Mouse (Mus musculus) forebrain, embryonic 14.5 days (tissue): ENCODE results near the gene Sntg2. TPM values are rescaled to one million over a fixed set of nuclear protein-coding genes. Genes with fewer than 3 reads are reported as not detected.
A peak's percentile ranks its signal among the peaks of the same experiment; 100 is the strongest.

Source experiments
- ATAC-seq: fragments of 200-750 bp; cut with Nextera tagmentation; 2 replicates; pipeline ENCODE4 v1.8.0; 2017; ENCODE audit warnings: mild to moderate bottlenecking, moderate library complexity
- DNase-seq: peaks from one replicate; pipeline ENCODE4 v3.0.0-alpha.2; 2015; ENCODE audit warnings: low spot score
- H3K27ac ChIP-seq: fragments of 300-500 bp; sonication (generic); 2 replicates; pipeline ENCODE4 v1.5.1; 2014; ENCODE audit warnings: low read depth, mild to moderate bottlenecking, control low read depth, low read length, moderate library complexity
- H3K27me3 ChIP-seq: fragments of 300-500 bp; sonication (generic); replicated peaks from 2 replicates; pipeline ENCODE4 v1.6.1; 2014; ENCODE audit warnings: low read length, control low read depth, mixed read lengths; ENCODE audit not compliant: control insufficient read depth, insufficient read depth
- H3K36me3 ChIP-seq: fragments of 300-500 bp; sonication (generic); 2 replicates; pipeline ENCODE4 v1.6.1; 2014; ENCODE audit warnings: low read length, control low read depth; ENCODE audit not compliant: control insufficient read depth, insufficient read depth
- H3K4me1 ChIP-seq: fragments of 300-500 bp; sonication (generic); 2 replicates; pipeline ENCODE4 v1.6.1; 2014; ENCODE audit warnings: antibody characterized with exemption, low read length, control low read depth; ENCODE audit not compliant: control insufficient read depth, insufficient read depth
- H3K4me2 ChIP-seq: fragments of 300-500 bp; sonication (generic); 2 replicates; pipeline ENCODE4 v1.6.1; 2014; ENCODE audit warnings: mild to moderate bottlenecking, control low read depth, low read length
- H3K4me3 ChIP-seq: fragments of 300-500 bp; sonication (generic); 2 replicates; pipeline ENCODE4 v1.5.1; 2014; ENCODE audit warnings: low read depth, low read length, control low read depth
- H3K9ac ChIP-seq: fragments of 300-500 bp; sonication (generic); 2 replicates; pipeline ENCODE4 v1.6.1; 2014; ENCODE audit warnings: mild to moderate bottlenecking, low read length, control low read depth, moderate library complexity
- H3K9me3 ChIP-seq: fragments of 300-500 bp; sonication (generic); replicated peaks from 2 replicates; pipeline ENCODE4 v1.6.1; 2016; ENCODE audit warnings: low read length, control low read depth, mixed read lengths; ENCODE audit not compliant: control insufficient read depth
- WGBS: fragments of 180-500 bp; shearing (Covaris S2); extraction: QIAGEN DNeasy Blood & Tissue Kit; methylation state at CpG from one replicate; pipeline ENCODE4 v1.1.7; 2014; 5-methylcytosine and 5-hydroxymethylcytosine counted together
- polyA plus RNA-seq: library from polyadenylated mRNA; unstranded; fragments of >200 nt; fragmentation: Nextera tagmentation; extraction: Ambion mirVana; gene quantifications from 2 replicates; pipeline ENCODE4 v1.2.1, GENCODE M21; 2014

Sntg2 gene
- polyA plus RNA-seq, 1 experiment from 2014 or later: 1.5 TPM

- H3K27ac ChIP-seq: no peak overlapping the region
- no peaks in the 10 kb centered on the region for H3K9me3 ChIP-seq
- no peak for DNase-seq
- no peaks in the 10 kb centered on the region for H3K36me3 ChIP-seq
- H3K27me3 ChIP-seq: no peaks in the 10 kb centered on the region
- 90% methylated on average over 3 of the region's 3 CpGs for WGBS
- H3K4me1 ChIP-seq: no peaks in the 10 kb centered on the region; the same call in 1 of the 2 replicates
- H3K9ac ChIP-seq: no peak overlapping the region
- H3K4me2 ChIP-seq: no peak overlapping the region
- H3K4me3 ChIP-seq: no peak overlapping the region
- no peak for ATAC-seq
Observed at GRCm38 (mm10) chr12:30240891-30241290, 132.3 kb downstream of the Sntg2 start.

DNA sequence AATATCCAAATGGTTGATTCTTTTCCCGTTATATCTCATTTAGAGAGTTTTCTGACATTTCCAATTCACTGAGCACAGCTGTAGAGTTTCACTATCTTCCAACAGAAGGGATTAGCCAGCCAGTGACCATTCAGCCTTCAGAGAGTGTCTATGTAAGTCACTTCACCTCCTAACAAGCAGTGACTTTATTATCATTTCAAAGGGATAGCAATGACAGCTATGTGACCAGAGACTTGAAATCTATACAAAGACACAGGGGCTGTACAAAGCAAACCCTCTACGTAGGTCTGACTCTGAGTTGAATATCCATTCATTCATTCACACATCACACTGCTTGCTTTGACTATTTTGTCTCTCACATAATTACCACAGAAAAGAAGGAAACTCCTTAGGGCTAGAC is 138.2 kb downstream of the Sntg2 start:
- 7% methylated on average over 2 of the region's 2 CpGs for WGBS
- Histone ChIP-seq H3K36me3 (no peaks in the 10 kb centered on the region), H3K4me1 (0 out of 2 replicates have a peak, but pooled peaks cover 2% of the 10 kb centered on the region), H3K9ac (no peak overlapping the region), H3K27ac (no peak overlapping the region), H3K4me3 (no peak overlapping the region), H3K9me3 (no peaks in the 10 kb centered on the region), H3K4me2 (no peak overlapping the region), H3K27me3 (no peaks in the 10 kb centered on the region)
- peak; percentile 14 for DNase-seq
- no peak for ATAC-seq

DNA sequence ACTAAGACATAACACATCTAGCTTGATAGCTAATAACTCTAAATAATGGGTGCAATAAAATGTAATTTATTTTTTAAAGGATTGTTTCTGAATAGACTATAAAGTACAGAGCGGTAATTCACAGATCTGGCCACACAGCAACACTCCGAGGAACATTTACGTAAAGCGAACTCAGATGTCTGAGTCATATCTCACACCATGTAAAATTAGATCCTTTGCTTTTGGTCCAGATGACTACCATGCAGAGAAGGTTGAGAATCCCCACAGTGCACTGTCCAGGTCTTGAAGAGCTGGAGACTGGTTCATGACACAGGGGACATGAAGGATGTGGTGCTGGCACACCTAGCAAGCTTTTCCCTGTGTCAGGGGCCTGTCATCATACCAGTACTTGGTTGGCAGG is 145.2 kb downstream of the Sntg2 start:
- Histone ChIP-seq H3K4me1 (no peaks in the 10 kb centered on the region), H3K27me3 (no peaks in the 10 kb centered on the region), H3K9me3 (no peaks in the 10 kb centered on the region), H3K27ac (no peak overlapping the region), H3K4me2 (no peak overlapping the region), H3K4me3 (no peak overlapping the region), H3K36me3 (no peaks in the 10 kb centered on the region), H3K9ac (no peak overlapping the region)
- 97% methylated on average over 4 of the region's 4 CpGs for WGBS
- no peak for ATAC-seq
- no peak for DNase-seq

GRCm38 (mm10) chr12:30226247-30226646 is 146.9 kb downstream of the Sntg2 start:
- Histone ChIP-seq H3K4me2 (no peak overlapping the region), H3K27me3 (no peaks in the 10 kb centered on the region), H3K9me3 (no peaks in the 10 kb centered on the region), H3K27ac (no peak overlapping the region), H3K36me3 (no peaks in the 10 kb centered on the region), H3K9ac (no peak overlapping the region), H3K4me1 (no peaks in the 10 kb centered on the region), H3K4me3 (no peak overlapping the region)
- DNase-seq (no peak), ATAC-seq (no peak)
- WGBS: 89% methylated on average over 5 of the region's 5 CpGs

DNA sequence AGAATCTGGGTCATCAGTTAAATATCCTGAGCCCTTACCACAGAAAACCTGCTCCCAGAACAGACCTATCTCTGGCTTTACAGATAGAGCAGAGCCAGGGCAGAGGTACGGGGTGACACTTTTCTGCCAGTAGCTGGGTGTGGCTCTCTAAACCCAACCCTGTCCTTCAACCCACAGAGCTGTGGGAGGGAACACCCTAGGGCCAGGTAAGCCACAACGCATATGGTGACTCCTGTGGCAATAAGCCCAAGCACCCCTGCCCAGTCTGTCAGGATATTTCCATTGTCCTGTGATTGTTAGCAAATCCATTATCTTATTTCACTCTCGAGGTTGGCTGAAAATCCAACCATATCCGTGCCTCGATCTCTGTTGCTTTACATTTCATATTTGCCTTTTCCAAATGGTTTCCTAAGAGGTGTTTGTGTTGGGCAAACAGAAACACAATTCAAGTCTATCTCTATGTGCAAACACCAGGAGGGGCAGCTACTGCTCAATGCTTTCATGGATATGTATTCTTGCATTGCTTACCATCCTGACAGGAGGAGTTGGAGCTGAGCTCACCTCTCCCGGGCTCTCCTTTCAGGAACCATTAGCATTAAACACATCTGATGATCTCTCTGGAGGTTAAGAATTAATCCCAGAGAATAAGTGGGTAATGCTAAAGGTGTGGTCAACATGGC is 156.3 kb downstream of the Sntg2 start:
- ATAC-seq: no peak
- no peaks in the 10 kb centered on the region for H3K27me3 ChIP-seq
- no peak for DNase-seq
- no peaks in the 10 kb centered on the region for H3K9me3 ChIP-seq
- no peak overlapping the region for H3K4me3 ChIP-seq
- H3K9ac ChIP-seq: no peak overlapping the region
- H3K36me3 ChIP-seq: no peaks in the 10 kb centered on the region
- 92% methylated on average over 6 of the region's 6 CpGs for WGBS
- no peak overlapping the region for H3K4me2 ChIP-seq
- no peaks in the 10 kb centered on the region for H3K4me1 ChIP-seq
- H3K27ac ChIP-seq: no peak overlapping the region

GRCm38 (mm10) chr12:30214761-30215160 is 158.4 kb downstream of the Sntg2 start:
- Histone ChIP-seq H3K36me3 (no peaks in the 10 kb centered on the region), H3K9ac (no peak overlapping the region), H3K27ac (no peak overlapping the region), H3K4me3 (no peak overlapping the region), H3K4me2 (no peak overlapping the region), H3K9me3 (no peaks in the 10 kb centered on the region), H3K4me1 (no peaks in the 10 kb centered on the region), H3K27me3 (no peaks in the 10 kb centered on the region)
- ATAC-seq (no peak), DNase-seq (no peak)
- WGBS: 83% methylated on average over 2 of the region's 2 CpGs

- no peak overlapping the region for H3K4me3 ChIP-seq
- H3K27me3 ChIP-seq: no peaks in the 10 kb centered on the region
- H3K36me3 ChIP-seq: no peaks in the 10 kb centered on the region
- ATAC-seq (no peak), DNase-seq (no peak)
- H3K9me3 ChIP-seq: no peaks in the 10 kb centered on the region
- H3K27ac ChIP-seq: no peak overlapping the region
- H3K4me2 ChIP-seq: no peak overlapping the region
- H3K9ac ChIP-seq: no peak overlapping the region
- H3K4me1 ChIP-seq: no peaks in the 10 kb centered on the region
- 87% methylated on average over 2 of the region's 2 CpGs for WGBS
Observed at GRCm38 (mm10) chr12:30210388-30210787, 162.8 kb downstream of the Sntg2 start.

- Histone ChIP-seq H3K4me3 (no peak overlapping the region), H3K4me2 (no peak overlapping the region), H3K36me3 (no peaks in the 10 kb centered on the region), H3K4me1 (no peaks in the 10 kb centered on the region), H3K27ac (no peak overlapping the region), H3K27me3 (no peaks in the 10 kb centered on the region), H3K9me3 (no peaks in the 10 kb centered on the region), H3K9ac (no peak overlapping the region)
- 32% methylated on average over 2 of the region's 2 CpGs for WGBS
- ATAC-seq: no peak
- peak; percentile 11 for DNase-seq
Observed at GRCm38 (mm10) chr12:30208527-30208926, 164.6 kb downstream of the Sntg2 start.

DNA sequence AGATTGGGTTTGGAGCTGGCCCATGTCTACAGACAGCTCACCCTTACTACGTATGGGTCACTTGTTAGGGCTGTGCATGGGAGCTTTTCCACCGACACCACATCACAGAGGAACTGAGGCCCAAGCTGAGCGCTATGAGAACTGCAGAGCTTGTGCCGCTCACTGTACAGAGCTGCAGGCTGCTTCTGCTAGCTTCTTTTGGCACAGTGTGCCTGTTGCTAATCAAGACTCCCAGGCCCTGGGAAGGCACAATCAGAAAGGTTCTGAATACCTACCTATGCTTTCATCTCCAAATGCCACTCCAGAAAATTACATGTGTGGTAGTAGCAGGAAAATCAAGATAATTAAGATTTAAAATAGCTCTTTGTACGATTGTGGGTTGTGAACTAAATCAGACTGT is 165.1 kb downstream of the Sntg2 start:
- Histone ChIP-seq H3K36me3 (no peaks in the 10 kb centered on the region), H3K9me3 (no peaks in the 10 kb centered on the region), H3K27me3 (no peaks in the 10 kb centered on the region), H3K27ac (no peak overlapping the region), H3K4me2 (no peak overlapping the region), H3K4me3 (no peak overlapping the region), H3K4me1 (no peaks in the 10 kb centered on the region), H3K9ac (no peak overlapping the region)
- DNase-seq (peak; percentile 35), ATAC-seq (no peak)
- 70% methylated on average over 5 of the region's 5 CpGs for WGBS
